In genomic region chr4:126117116-126117515, GRCm38 (mm10) we compare ENCODE assay signal across 21 mouse cellular contexts. TPM values are rescaled to one million over a fixed set of nuclear protein-coding genes. Genes with fewer than 3 reads are reported as not detected.
DNase-seq lines count a peak whose midpoint lies in the region; ATAC-seq and TF ChIP-seq lines count a peak whose summit lies in the region.
"Had no signal": no experiment of that assay in that cellular context is flagged by ENCODE, and none has a peak within 500 bp of the region (broad histone marks: within the 10 kb centered on the region; RNA-seq: fewer than 3 reads in every experiment).

No protein-coding gene starts in this region.

- peaks cover 8% of the 10 kb centered on the region; the same call in 1 of the 2 replicates for H3K36me3 ChIP-seq in forebrain, embryonic 15.5 days
- peaks cover 2% of the 10 kb centered on the region; the same call in 1 of the 2 replicates for H3K36me3 ChIP-seq in forebrain, embryonic 16.5 days (ENCODE audit: control insufficient read depth, insufficient read depth)
- H3K36me3 ChIP-seq in lung, embryonic 14.5 days (ENCODE audit: insufficient read depth) = peaks cover 12% of the 10 kb centered on the region; the same call in 1 of the 2 replicates
- H3K36me3 ChIP-seq: embryonic facial prominence, embryonic 15.5 days had no signal

- no peaks in the 10 kb centered on the region for H3K9me3 ChIP-seq in forebrain, embryonic 15.5 days
- H3K9me3 ChIP-seq in forebrain, embryonic 16.5 days (ENCODE audit: control insufficient read depth, low read length) = 0 out of 2 replicates have a peak, but pooled peaks cover 6% of the 10 kb centered on the region
- H3K9me3 ChIP-seq in lung, embryonic 14.5 days (ENCODE audit: low read depth, low read length) = 0 out of 2 replicates have a peak, but pooled peaks cover 6% of the 10 kb centered on the region
- H3K9me3 ChIP-seq: embryonic facial prominence, embryonic 15.5 days; intestine, embryonic 15.5 days; limb, embryonic 12.5 days; liver, embryonic 13.5 days; megakaryocyte, embryonic 14.5 days had no signal

- H3K4me1 ChIP-seq in forebrain, embryonic 15.5 days = peaks cover 21% of the 10 kb centered on the region
- peaks cover 11% of the 10 kb centered on the region for H3K4me1 ChIP-seq in forebrain, embryonic 16.5 days (replicated peaks; ENCODE audit: control insufficient read depth, insufficient read depth, low read length)
- H3K4me1 ChIP-seq in lung, embryonic 14.5 days (ENCODE audit: insufficient read depth) = no peaks in the 10 kb centered on the region

- no peak overlapping the region for H3K4me2 ChIP-seq in forebrain, embryonic 15.5 days (replicated peaks)
- H3K4me2 ChIP-seq in forebrain, embryonic 16.5 days (ENCODE audit: low read length) = no peak overlapping the region
- no peak overlapping the region for H3K4me2 ChIP-seq in lung, embryonic 14.5 days
- H3K4me2 ChIP-seq: embryonic facial prominence, embryonic 15.5 days; hindbrain, embryonic 14.5 days; intestine, embryonic 15.5 days; limb, embryonic 12.5 days; liver, embryonic 13.5 days; neural tube, embryonic 12.5 days had no signal

- no peak overlapping the region for H3K9ac ChIP-seq in forebrain, embryonic 15.5 days (replicated peaks)
- no peak overlapping the region for H3K9ac ChIP-seq in forebrain, embryonic 16.5 days (replicated peaks; ENCODE audit: low read depth, low read length)
- no peak overlapping the region for H3K9ac ChIP-seq in lung, embryonic 14.5 days
- H3K9ac ChIP-seq: embryonic facial prominence, embryonic 15.5 days; hindbrain, embryonic 14.5 days; intestine, embryonic 15.5 days; limb, embryonic 12.5 days; liver, embryonic 13.5 days; neural tube, embryonic 12.5 days had no signal

- 0 out of 2 replicates have a peak overlapping the region, but pooled peaks have one; percentile 81 for H3K27ac ChIP-seq in forebrain, embryonic 15.5 days (replicated peaks)
- no peak overlapping the region for H3K27ac ChIP-seq in forebrain, embryonic 16.5 days (ENCODE audit: low read length)
- H3K27ac ChIP-seq in lung, embryonic 14.5 days (ENCODE audit: low read depth) = peak overlapping the region; percentile 30; the same call in 1 of the 2 replicates
- H3K27ac ChIP-seq: embryonic facial prominence, embryonic 15.5 days; intestine, embryonic 15.5 days; limb, embryonic 12.5 days; liver, embryonic 13.5 days; neural tube, embryonic 12.5 days had no signal

- 74% methylated on average over 8 of the region's 8 CpGs for WGBS in forebrain, embryonic 15.5 days
- 79% methylated on average over 8 of the region's 8 CpGs for WGBS in forebrain, embryonic 16.5 days
- WGBS in lung, embryonic 14.5 days = 67% methylated on average over 8 of the region's 8 CpGs

- no peak overlapping the region for H3K4me3 ChIP-seq in forebrain, embryonic 15.5 days
- no peak overlapping the region for H3K4me3 ChIP-seq in forebrain, embryonic 16.5 days (replicated peaks; ENCODE audit: low read length)
- no peak overlapping the region for H3K4me3 ChIP-seq in lung, embryonic 14.5 days (ENCODE audit: low read depth, low read length)
- H3K4me3 ChIP-seq: embryonic facial prominence, embryonic 15.5 days; intestine, embryonic 15.5 days; limb, embryonic 12.5 days; liver, embryonic 13.5 days; megakaryocyte, embryonic 14.5 days; neural tube, embryonic 12.5 days had no signal

- TF ChIP-seq CTCF in lung, embryonic 14.5 days (IDR thresholded peaks at IDR 0.05; ENCODE audit: low read depth) = no peak

- ATAC-seq in forebrain, embryonic 15.5 days (replicated peaks) = no peak
- ATAC-seq in forebrain, embryonic 16.5 days = no peak
- ATAC-seq in lung, embryonic 14.5 days (ENCODE audit: insufficient read depth) = no peak
- ATAC-seq: intestine, embryonic 15.5 days had no signal

- peak; percentile 54 for DNase-seq in cerebellum, adult 11-12 months
- DNase-seq in cerebellum, adult 8-10 months = no peak
- DNase-seq in lung, embryonic 14.5 days = peak; percentile 42
- DNase-seq in lung, adult 18-20 months = no peak
- peak; percentile 47 for DNase-seq in adipocyte (ENCODE audit: low spot score)
- DNase-seq in urinary bladder, postnatal 25 days (ENCODE audit: low spot score) = no peak
- DNase-seq: adrenal gland, postnatal 36 days; kidney, adult 8-10 months; kidney, postnatal 14 days; liver, embryonic 13.5 days; midbrain, embryonic 14.5 days; right cerebral cortex, postnatal 4 days; thymus, postnatal 14 days had no signal

- no peaks in the 10 kb centered on the region for H3K27me3 ChIP-seq in forebrain, embryonic 15.5 days
- no peaks in the 10 kb centered on the region for H3K27me3 ChIP-seq in forebrain, embryonic 16.5 days (replicated peaks; ENCODE audit: control insufficient read depth, insufficient read depth, low read length)
- no peaks in the 10 kb centered on the region for H3K27me3 ChIP-seq in lung, embryonic 14.5 days (ENCODE audit: insufficient read depth, low read length)
- H3K27me3 ChIP-seq: embryonic facial prominence, embryonic 15.5 days; intestine, embryonic 15.5 days; limb, embryonic 12.5 days; liver, embryonic 13.5 days; megakaryocyte, embryonic 14.5 days; neural tube, embryonic 12.5 days had no signal

RNA-seq across cellular contexts. Expression of gene Stk40, which starts 13.4 kb away (rescaled TPM):
- polyA plus RNA-seq in forebrain, embryonic 15.5 days (2015; fragmentation: Nextera tagmentation; extraction: Ambion mirVana) = 35.3 and 35.4 TPM in 2 replicates
- 33.5 and 34.7 TPM in 2 replicates for polyA plus RNA-seq in forebrain, embryonic 16.5 days (2015; fragmentation: Nextera tagmentation; extraction: Ambion mirVana)
- polyA plus RNA-seq in lung, embryonic 14.5 days (2014; fragmentation: Nextera tagmentation; extraction: Ambion mirVana) = 30.7 and 38.0 TPM in 2 replicates

RNA-seq across cellular contexts. Expression of gene Lsm10, which starts 20.7 kb away (rescaled TPM):
- 58.9 and 63.8 TPM in 2 replicates for polyA plus RNA-seq in forebrain, embryonic 15.5 days (2015; fragmentation: Nextera tagmentation; extraction: Ambion mirVana)
- polyA plus RNA-seq in forebrain, embryonic 16.5 days (2015; fragmentation: Nextera tagmentation; extraction: Ambion mirVana) = 60.2 and 60.6 TPM in 2 replicates
- 50.2 and 50.6 TPM in 2 replicates for polyA plus RNA-seq in lung, embryonic 14.5 days (2014; fragmentation: Nextera tagmentation; extraction: Ambion mirVana)

RNA-seq across cellular contexts. Expression of gene Eva1b, which starts 30.4 kb away (rescaled TPM):
- polyA plus RNA-seq in forebrain, embryonic 15.5 days (2015; fragmentation: Nextera tagmentation; extraction: Ambion mirVana) = 9.2 and 10.1 TPM in 2 replicates
- polyA plus RNA-seq in forebrain, embryonic 16.5 days (2015; fragmentation: Nextera tagmentation; extraction: Ambion mirVana) = 10.1 and 10.2 TPM in 2 replicates
- 92.6 and 97.8 TPM in 2 replicates for polyA plus RNA-seq in lung, embryonic 14.5 days (2014; fragmentation: Nextera tagmentation; extraction: Ambion mirVana)

RNA-seq across cellular contexts. Expression of gene Sh3d21, which starts 46.2 kb away (rescaled TPM):
- 0.86 and 0.88 TPM in 2 replicates for polyA plus RNA-seq in forebrain, embryonic 15.5 days (2015; fragmentation: Nextera tagmentation; extraction: Ambion mirVana)
- 0.87 and 1.2 TPM in 2 replicates for polyA plus RNA-seq in forebrain, embryonic 16.5 days (2015; fragmentation: Nextera tagmentation; extraction: Ambion mirVana)
- polyA plus RNA-seq in lung, embryonic 14.5 days (2014; fragmentation: Nextera tagmentation; extraction: Ambion mirVana) = 5.7 and 7.0 TPM in 2 replicates

RNA-seq across cellular contexts. Expression of gene Oscp1, which starts 58.8 kb away (rescaled TPM):
- polyA plus RNA-seq in forebrain, embryonic 15.5 days (2015; fragmentation: Nextera tagmentation; extraction: Ambion mirVana) = 35.3 TPM in 2 replicates
- polyA plus RNA-seq in forebrain, embryonic 16.5 days (2015; fragmentation: Nextera tagmentation; extraction: Ambion mirVana) = 30.4 and 33.4 TPM in 2 replicates
- polyA plus RNA-seq in lung, embryonic 14.5 days (2014; fragmentation: Nextera tagmentation; extraction: Ambion mirVana) = 18.1 TPM in 2 replicates

Comparison
In these comparisons a context has a peak if more than half of its experiments do, and no peak if none do; other contexts are left out.
1. DNase-seq: peak in cerebellum, adult 11-12 months (single experiment), lung, embryonic 14.5 days (single experiment) and adipocyte (single experiment); none in cerebellum, adult 8-10 months (single experiment), lung, adult 18-20 months (0 of 2) and urinary bladder, postnatal 25 days (single experiment).